Mouse (Mus musculus): ENCODE data around the gene Madcam1. TPM values are rescaled to one million over a fixed set of nuclear protein-coding genes. Genes with fewer than 3 reads are reported as not detected.

Gene Madcam1
- total RNA-seq, 4 experiments from 2014 or later = not detected

DNA sequence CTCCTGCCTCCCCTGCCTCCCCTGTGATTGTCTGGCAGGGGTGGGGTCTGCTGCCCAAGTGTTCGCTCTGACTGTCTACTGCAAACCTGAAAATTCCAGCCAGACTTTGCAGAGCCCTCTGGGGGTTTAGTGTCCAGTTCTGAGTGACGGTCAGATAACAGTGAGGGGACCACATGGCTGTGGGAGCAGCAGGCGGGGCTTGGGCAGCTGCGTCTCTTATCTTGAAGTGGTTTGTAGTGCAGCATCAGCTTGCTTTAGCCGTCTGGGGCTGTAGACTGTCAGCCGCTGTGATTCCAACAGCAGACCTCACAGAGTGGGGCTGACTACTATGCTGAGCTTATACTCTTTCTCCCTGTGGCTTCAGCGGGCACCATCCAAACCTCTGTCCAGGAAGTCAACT is 44.9 kb downstream of the Madcam1 start:
- DNase-seq (ENCODE audit: low spot score) = no peak

DNA sequence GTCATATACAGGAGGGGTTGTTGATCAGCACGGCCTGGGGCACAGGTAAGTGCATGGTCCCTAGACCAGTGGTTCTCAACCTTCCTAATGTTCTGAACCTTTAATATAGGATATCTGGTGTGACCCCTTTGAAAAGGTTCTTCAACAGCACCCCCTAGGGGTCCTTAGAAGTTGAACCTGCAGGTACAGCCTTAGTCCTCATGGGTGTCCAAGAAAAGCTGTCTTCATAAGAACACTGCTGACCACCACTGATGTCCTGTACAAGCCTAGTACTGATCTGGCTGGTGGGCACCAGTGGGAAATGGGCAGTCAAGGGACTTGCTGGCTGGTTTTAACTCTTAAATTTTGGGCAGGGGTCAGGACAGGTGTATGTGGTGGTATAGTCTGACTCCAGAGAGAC is 47.7 kb downstream of the Madcam1 start:
- no peak for DNase-seq (ENCODE audit: low spot score)

DNA sequence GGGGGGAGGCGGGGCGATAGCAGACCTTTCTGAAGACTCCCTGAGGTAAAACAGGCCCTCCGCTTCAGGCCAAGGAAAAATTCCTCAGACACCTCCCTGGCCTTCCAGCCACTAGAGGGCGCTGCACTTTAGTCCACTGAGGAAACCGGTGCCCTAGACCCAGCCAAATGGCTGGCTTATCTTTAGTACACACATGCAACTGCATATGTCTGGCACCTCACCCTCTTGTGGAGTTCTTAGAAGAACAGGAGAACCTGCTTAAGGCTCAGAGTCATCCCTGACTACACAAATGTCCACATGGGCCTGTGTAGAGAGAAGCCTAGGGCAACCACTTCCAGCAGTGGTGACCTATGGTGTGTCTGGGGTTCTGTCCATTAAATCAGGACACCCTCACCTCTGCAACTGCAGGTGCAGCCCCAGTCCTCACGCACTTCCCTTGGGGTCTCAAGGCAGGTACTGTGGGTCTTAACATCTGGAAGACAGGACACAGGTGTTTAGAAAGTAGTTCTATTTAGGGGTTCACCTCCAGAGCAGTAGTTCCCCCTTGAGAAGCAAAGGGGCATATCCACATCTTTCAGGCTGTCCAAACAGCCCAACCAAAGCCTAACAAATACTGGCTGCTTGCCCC is 48.3 kb downstream of the Madcam1 start:
- peak; percentile 72 for DNase-seq (ENCODE audit: low spot score)

GRCm38 (mm10) chr10:79713163-79713562 is 48.8 kb downstream of the Madcam1 start:
- DNase-seq (ENCODE audit: low spot score) = no peak

DNA sequence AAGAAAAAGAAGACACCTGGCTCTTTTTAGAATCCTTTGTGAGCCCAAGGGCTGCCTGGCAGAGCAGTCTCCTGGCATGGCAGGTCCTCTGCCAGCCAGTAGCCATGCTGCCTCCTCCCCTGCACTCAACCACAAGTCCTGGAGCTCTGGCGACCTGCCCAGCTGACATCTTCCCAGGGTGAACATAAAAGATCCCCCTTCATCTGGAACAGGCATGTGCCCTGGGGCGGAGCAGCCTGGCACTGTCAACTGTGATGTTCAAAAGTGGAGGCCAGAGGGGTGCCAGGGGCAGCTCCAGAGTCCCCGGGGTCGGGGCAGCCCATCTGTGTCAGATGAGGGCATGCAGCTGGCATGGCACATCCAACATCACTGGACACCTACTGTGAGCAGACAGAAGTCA is 50.6 kb downstream of the Madcam1 start:
- no peak for DNase-seq (ENCODE audit: low spot score)

GRCm38 (mm10) chr10:79716254-79716987 is 52.1 kb downstream of the Madcam1 start, which contains the start of gene Hcn2:
TSS of gene Hcn2 (plus strand) at chr10:79716634.
- DNase-seq (ENCODE audit: low spot score) = no peak

GRCm38 (mm10) chr10:79716988-79717355 is 52.6 kb downstream of the Madcam1 start:
- no peak for DNase-seq (ENCODE audit: low spot score)

DNA sequence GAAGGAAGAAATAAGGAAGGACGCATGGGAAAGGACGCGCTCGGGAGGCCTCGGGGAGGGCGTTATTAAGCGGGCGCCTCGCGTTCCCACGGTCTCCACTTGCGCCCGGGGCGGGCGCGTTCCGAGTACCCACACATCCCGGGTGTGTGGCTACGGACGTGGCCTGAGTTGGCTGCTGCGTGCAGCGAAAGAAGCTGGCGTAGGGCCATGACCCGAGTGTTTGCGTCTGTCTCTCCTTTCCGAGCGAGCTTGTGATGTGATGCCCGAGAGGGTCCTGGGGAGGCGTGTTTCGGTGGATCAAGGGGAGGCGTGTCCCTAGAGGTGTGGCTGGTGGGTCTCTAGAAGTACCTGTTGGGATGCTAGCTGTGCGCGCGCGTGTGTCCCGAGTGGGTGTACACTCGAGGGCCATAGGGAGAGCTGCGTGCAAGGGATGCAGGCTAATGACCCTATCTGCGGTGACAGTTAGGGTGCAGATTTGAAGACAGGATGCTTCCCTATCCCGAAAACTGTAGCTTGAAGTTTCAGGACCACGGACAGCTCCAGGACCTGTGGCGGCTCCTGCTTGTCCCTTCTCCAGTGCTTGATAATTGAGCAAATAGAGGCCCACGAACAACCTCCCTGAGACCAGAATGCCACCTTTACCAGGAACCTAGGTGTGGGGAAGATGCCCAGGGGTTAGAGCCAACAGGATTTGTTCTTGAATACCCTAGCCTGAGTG is 53.4 kb downstream of the Madcam1 start:
- DNase-seq (ENCODE audit: low spot score) = peak; percentile 60

Other genes with a start within 250 kb of the Madcam1 start
- gene Vmn2r83, start 195.8 kb upstream of the Madcam1 start, total RNA-seq (2022) = not detected
- gene Plpp2, start 130.8 kb upstream of the Madcam1 start, total RNA-seq (2022) = 1 to 10 TPM; 3.1 to 7.1 (median 4.8) TPM
- 10 to 100 TPM; 10.6 to 17.6 (median 15.3) TPM for gene Mier2, start 109.4 kb upstream of the Madcam1 start, total RNA-seq (2022)
- gene Theg, start 77.2 kb upstream of the Madcam1 start, total RNA-seq (2022) = not detected
- under 1 TPM in 1 of 4 experiments, not detected in 3; 0.16 TPM for gene C2cd4c, start 50.5 kb upstream of the Madcam1 start, total RNA-seq (2022)
- 1 to 10 TPM; 1.2 to 2.0 (median 1.2) TPM for gene Shc2, start 26.6 kb upstream of the Madcam1 start, total RNA-seq (2022)
- gene Odf3l2, start 18.8 kb upstream of the Madcam1 start, total RNA-seq (2022) = not detected
- gene Tpgs1, start 4.8 kb downstream of the Madcam1 start, total RNA-seq (2022) = 10 to 100 TPM; 14.5 to 20.0 (median 16.9) TPM
- gene Cdc34, start 17.6 kb downstream of the Madcam1 start, total RNA-seq (2022) = 100 to 1,000 TPM; 201 to 230 (median 213) TPM
- 1 to 10 TPM; 7.6 to 9.0 (median 8.3) TPM for gene Gzmm, start 24.5 kb downstream of the Madcam1 start, total RNA-seq (2022)
- 1,000 to 10,000 TPM; 1,424 to 1,552 (median 1,533) TPM for gene Bsg, start 39.9 kb downstream of the Madcam1 start, total RNA-seq (2022)
- 10 to 100 TPM; 13.7 to 16.7 (median 15.1) TPM for gene Hcn2, start 52.1 kb downstream of the Madcam1 start, total RNA-seq (2022)
- gene Polrmt, start 82.0 kb downstream of the Madcam1 start, total RNA-seq (2022) = 10 to 100 TPM; 41.1 to 54.7 (median 47.0) TPM
- not detected for gene Fgf22, start 90.5 kb downstream of the Madcam1 start, total RNA-seq (2022)
- gene Rnf126, start 102.4 kb downstream of the Madcam1 start, total RNA-seq (2022) = 10 to 100 TPM; 20.2 to 23.2 (median 21.5) TPM
- 1 to 10 TPM; 2.9 to 5.8 (median 3.6) TPM for gene Fstl3, start 112.7 kb downstream of the Madcam1 start, total RNA-seq (2022)
- not detected for gene Prss57, start 126.4 kb downstream of the Madcam1 start, total RNA-seq (2022)
- gene Palm, start 129.0 kb downstream of the Madcam1 start, total RNA-seq (2022) = 10 to 100 TPM; 37.8 to 53.8 (median 51.7) TPM
- under 1 TPM in 3 of 4 experiments, not detected in 1; 0.31 to 0.75 (median 0.60) TPM for gene Misp, start 156.4 kb downstream of the Madcam1 start, total RNA-seq (2022)
- 10 to 100 TPM; 45.4 to 57.7 (median 49.9) TPM for gene Ptbp1, start 189.9 kb downstream of the Madcam1 start, total RNA-seq (2022)
- 1 to 10 TPM in 1 of 4 experiments, not detected in 3; 2.4 TPM for gene Prtn3, start 209.9 kb downstream of the Madcam1 start, total RNA-seq (2022)
- under 1 TPM in 3 of 4 experiments, not detected in 1; 0.19 to 0.41 (median 0.29) TPM for gene Plppr3, start 210.1 kb downstream of the Madcam1 start, total RNA-seq (2022)
- gene Elane, start 221.7 kb downstream of the Madcam1 start, total RNA-seq (2022) = under 1 TPM in 1 of 4 experiments, not detected in 3; 0.57 TPM
- gene Cfd, start 226.3 kb downstream of the Madcam1 start, total RNA-seq (2022) = 10 to 100 TPM; 12.7 to 46.8 (median 17.8) TPM
- 10 to 100 TPM; 48.5 to 65.2 (median 53.3) TPM for gene Med16, start 244.4 kb downstream of the Madcam1 start, total RNA-seq (2022)
- not detected for gene Gm26602, start 246.3 kb downstream of the Madcam1 start, total RNA-seq (2022)